In the genomic region with DNA sequence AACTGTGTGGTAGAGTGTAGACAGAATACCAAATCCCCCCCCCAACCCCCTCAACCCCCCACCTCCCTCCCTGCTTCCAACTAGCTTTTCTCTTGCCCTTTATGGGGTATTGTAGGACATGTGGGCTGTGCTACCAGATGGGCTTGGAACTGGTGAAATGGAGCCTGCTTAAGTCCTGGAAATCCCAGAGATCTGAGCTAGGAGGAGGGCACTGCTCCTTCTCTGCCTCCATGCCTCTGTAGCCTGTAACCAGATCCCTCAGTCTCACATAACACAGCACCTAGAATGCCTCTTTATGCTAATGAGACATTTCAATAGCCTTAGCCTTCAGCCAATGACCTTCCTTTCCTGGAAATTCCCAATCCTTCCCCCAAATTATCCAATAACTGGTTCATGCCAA, we compare ENCODE assay signal across 18 mouse cellular contexts.
"Had no signal": no experiment of that assay in that cellular context is flagged by ENCODE, and none has a peak within 500 bp of the region (broad histone marks: within the 10 kb centered on the region; RNA-seq: fewer than 3 reads in every experiment).

No protein-coding gene starts in this region.

- H3K27ac ChIP-seq: midbrain, embryonic 10.5 days; midbrain, embryonic 12.5 days; neural tube, embryonic 13.5 days; neural tube, embryonic 15.5 days had no signal

- H3K4me3 ChIP-seq: midbrain, embryonic 10.5 days; midbrain, embryonic 12.5 days; myocyte; neural tube, embryonic 13.5 days; neural tube, embryonic 15.5 days had no signal

- H3K36me3 ChIP-seq: midbrain, embryonic 10.5 days; midbrain, embryonic 12.5 days; neural tube, embryonic 13.5 days; neural tube, embryonic 15.5 days had no signal

- ATAC-seq: midbrain, embryonic 16.5 days had no signal

- H3K4me2 ChIP-seq: lung, embryonic 14.5 days; midbrain, embryonic 12.5 days; neural tube, embryonic 13.5 days; neural tube, embryonic 15.5 days had no signal

- H3K9me3 ChIP-seq: midbrain, embryonic 10.5 days; midbrain, embryonic 12.5 days; neural tube, embryonic 13.5 days; neural tube, embryonic 15.5 days had no signal

- H3K9ac ChIP-seq: lung, embryonic 14.5 days; midbrain, embryonic 12.5 days; neural tube, embryonic 13.5 days; neural tube, embryonic 15.5 days had no signal

- H3K4me1 ChIP-seq: midbrain, embryonic 10.5 days; midbrain, embryonic 12.5 days; neural tube, embryonic 13.5 days; neural tube, embryonic 15.5 days had no signal

- H3K27me3 ChIP-seq: midbrain, embryonic 12.5 days; neural tube, embryonic 13.5 days; neural tube, embryonic 15.5 days had no signal

- DNase-seq: lung, embryonic 14.5 days; lung, postnatal 10 days; lung, postnatal 4 days; midbrain, embryonic 14.5 days; retina, postnatal 1 day; right cerebral cortex, adult 18-20 months; right cerebral cortex, postnatal 25 days; right cerebral cortex, postnatal 4 days; spleen, adult 18-20 months; thymus, adult 18-20 months; thymus, postnatal 14 days; thymus, postnatal 36 days had no signal
